Mouse (Mus musculus) cerebellum, adult 2 months (tissue): ENCODE results near the gene Mgat4d.
"Not testable (repeated sequence)": the region's sequence is repeated elsewhere in the genome, so short reads cannot be mapped to it uniquely, and the experiment has no call there.

Experiments used
- CTCF ChIP-seq: fragments of 200-500 bp; IDR thresholded peaks from 2 replicates; pipeline ENCODE4 v1.5.1; 2011; ENCODE audit warnings: low read depth, mild to moderate bottlenecking, control low read depth, low read length, moderate library complexity, borderline replicate concordance; ENCODE audit not compliant: insufficient read depth
- POLR2A ChIP-seq: fragments of 200-500 bp; IDR thresholded peaks from 2 replicates; pipeline ENCODE4 v1.6.1; 2011; ENCODE audit warnings: low read length, control low read depth, borderline replicate concordance; ENCODE audit not compliant: insufficient read depth

GRCm38 (mm10) chr8:83315084-83315483, 33.2 kb upstream of the Mgat4d start:
- TF ChIP-seq CTCF, POLR2A: not testable (repeated sequence)
